Mouse (Mus musculus): ENCODE data around the gene Ddc. TPM values are rescaled to one million over a fixed set of nuclear protein-coding genes. Genes with fewer than 3 reads are reported as not detected.

Ddc gene
- polyA plus RNA-seq, 1 experiment from 2014 or later: 21.7 TPM

DNA sequence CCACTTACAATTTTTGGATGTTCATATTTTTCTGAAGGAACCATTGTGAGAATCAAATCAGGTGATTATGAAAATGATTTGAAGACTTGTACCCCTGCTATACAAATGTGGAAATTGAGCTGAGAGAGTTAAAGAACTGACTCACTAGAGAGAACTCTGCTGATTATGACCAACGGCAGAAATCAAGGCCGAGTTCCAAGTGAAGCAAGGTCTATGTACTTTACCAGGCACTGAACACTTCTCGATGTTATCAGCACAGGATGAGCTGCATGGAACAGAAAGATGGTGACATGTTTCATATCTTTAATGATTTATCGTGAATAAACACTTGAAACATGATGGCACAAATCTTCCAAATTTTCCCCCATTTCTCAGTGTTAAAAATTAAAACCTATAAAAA lies 92.0 kb downstream of the Ddc start:
- H3K4me1 ChIP-seq (ENCODE audit: control insufficient read depth, insufficient read depth, low read length): peaks cover 5% of the 10 kb centered on the region
- H3K9me3 ChIP-seq (replicated peaks; ENCODE audit: control insufficient read depth, low read length, poor library complexity, severe bottlenecking): no peaks in the 10 kb centered on the region
- H3K27me3 ChIP-seq (ENCODE audit: control insufficient read depth, insufficient read depth, low read depth, low read length): no peaks in the 10 kb centered on the region
- H3K4me2 ChIP-seq (ENCODE audit: low read length): no peak overlapping the region
- no peak overlapping the region for H3K4me3 ChIP-seq (ENCODE audit: low read depth, low read length)
- no peak for ATAC-seq
- H3K36me3 ChIP-seq (ENCODE audit: control insufficient read depth, insufficient read depth, low read length): no peaks in the 10 kb centered on the region
- H3K9ac ChIP-seq (ENCODE audit: low read depth, low read length): no peak overlapping the region
- H3K27ac ChIP-seq (ENCODE audit: low read length): no peak overlapping the region
- 92% methylated on average over 4 of the region's 4 CpGs for WGBS

DNA sequence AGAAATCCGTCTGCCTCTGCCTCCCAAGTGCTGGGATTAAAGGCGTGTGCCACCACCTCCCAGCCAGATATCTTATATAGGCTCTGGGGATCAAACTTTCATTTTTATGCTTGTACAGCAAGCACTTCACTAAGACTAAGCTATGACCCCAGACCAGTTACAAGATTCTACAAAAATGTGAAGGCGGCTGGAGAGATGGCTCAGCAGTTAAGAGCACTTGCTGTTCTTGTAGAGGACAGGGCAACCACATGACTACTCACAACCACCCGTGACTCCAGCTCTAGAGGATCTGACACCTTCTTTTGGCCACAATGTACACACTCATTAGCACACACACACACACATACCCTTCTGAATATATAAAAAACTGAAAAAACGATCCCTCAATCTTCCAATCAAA lies 93.5 kb downstream of the Ddc start:
- Histone ChIP-seq H3K9me3 (replicated peaks; ENCODE audit: control insufficient read depth, low read length, poor library complexity, severe bottlenecking) (no peaks in the 10 kb centered on the region), H3K27me3 (ENCODE audit: control insufficient read depth, insufficient read depth, low read depth, low read length) (no peaks in the 10 kb centered on the region), H3K4me1 (ENCODE audit: control insufficient read depth, insufficient read depth, low read length) (peaks cover 2% of the 10 kb centered on the region), H3K4me2 (ENCODE audit: low read length) (no peak overlapping the region), H3K9ac (ENCODE audit: low read depth, low read length) (no peak overlapping the region), H3K36me3 (ENCODE audit: control insufficient read depth, insufficient read depth, low read length) (no peaks in the 10 kb centered on the region), H3K27ac (ENCODE audit: low read length) (no peak overlapping the region), H3K4me3 (ENCODE audit: low read depth, low read length) (no peak overlapping the region)
- 88% methylated on average over 5 of the region's 5 CpGs for WGBS
- no peak for ATAC-seq

GRCm38 (mm10) chr11:11801067-11801466 lies 96.9 kb downstream of the Ddc start:
- ATAC-seq: no peak
- WGBS: 96% methylated on average over 9 of the region's 9 CpGs

DNA sequence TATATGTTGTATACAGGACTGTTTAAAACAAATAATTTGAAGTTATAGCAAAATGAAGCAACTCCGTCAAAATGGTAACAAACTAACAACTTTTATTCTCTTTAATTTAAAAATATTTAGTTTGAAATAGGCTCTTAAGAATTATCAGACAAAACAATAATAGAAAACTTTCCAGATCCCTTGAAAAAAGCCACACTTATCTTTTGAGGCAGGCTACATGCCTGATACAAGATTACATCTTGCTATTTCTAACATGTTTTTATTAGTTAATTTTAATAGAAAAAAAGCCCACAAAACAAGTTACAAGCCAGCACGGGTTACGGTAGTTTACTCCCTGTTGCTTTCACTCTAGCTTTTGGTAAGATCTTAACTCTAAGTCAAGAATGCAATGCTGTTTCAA lies 97.6 kb downstream of the Ddc start:
- no peaks in the 10 kb centered on the region for H3K27me3 ChIP-seq (ENCODE audit: control insufficient read depth, insufficient read depth, low read depth, low read length)
- no peaks in the 10 kb centered on the region for H3K9me3 ChIP-seq (replicated peaks; ENCODE audit: control insufficient read depth, low read length, poor library complexity, severe bottlenecking)
- H3K4me1 ChIP-seq (ENCODE audit: control insufficient read depth, insufficient read depth, low read length): no peaks in the 10 kb centered on the region
- no peaks in the 10 kb centered on the region for H3K36me3 ChIP-seq (ENCODE audit: control insufficient read depth, insufficient read depth, low read length)
- no peak overlapping the region for H3K9ac ChIP-seq (ENCODE audit: low read depth, low read length)
- H3K4me2 ChIP-seq (ENCODE audit: low read length): no peak overlapping the region
- WGBS: 95% methylated on average over 3 of the region's 3 CpGs
- ATAC-seq: no peak
- H3K4me3 ChIP-seq (ENCODE audit: low read depth, low read length): no peak overlapping the region
- no peak overlapping the region for H3K27ac ChIP-seq (ENCODE audit: low read length)

More at GRCm38 (mm10) chr11:11801067-11801466, 96.9 kb downstream of the Ddc start:
- no peak overlapping the region for H3K4me3 ChIP-seq (ENCODE audit: low read depth, low read length)
- H3K4me2 ChIP-seq (ENCODE audit: low read length): no peak overlapping the region
- no peaks in the 10 kb centered on the region for H3K27me3 ChIP-seq (ENCODE audit: control insufficient read depth, insufficient read depth, low read depth, low read length)
- no peaks in the 10 kb centered on the region for H3K9me3 ChIP-seq (replicated peaks; ENCODE audit: control insufficient read depth, low read length, poor library complexity, severe bottlenecking)
- no peaks in the 10 kb centered on the region for H3K36me3 ChIP-seq (ENCODE audit: control insufficient read depth, insufficient read depth, low read length)
- no peak overlapping the region for H3K27ac ChIP-seq (ENCODE audit: low read length)
- H3K9ac ChIP-seq (ENCODE audit: low read depth, low read length): no peak overlapping the region
- no peaks in the 10 kb centered on the region for H3K4me1 ChIP-seq (ENCODE audit: control insufficient read depth, insufficient read depth, low read length)

DNA sequence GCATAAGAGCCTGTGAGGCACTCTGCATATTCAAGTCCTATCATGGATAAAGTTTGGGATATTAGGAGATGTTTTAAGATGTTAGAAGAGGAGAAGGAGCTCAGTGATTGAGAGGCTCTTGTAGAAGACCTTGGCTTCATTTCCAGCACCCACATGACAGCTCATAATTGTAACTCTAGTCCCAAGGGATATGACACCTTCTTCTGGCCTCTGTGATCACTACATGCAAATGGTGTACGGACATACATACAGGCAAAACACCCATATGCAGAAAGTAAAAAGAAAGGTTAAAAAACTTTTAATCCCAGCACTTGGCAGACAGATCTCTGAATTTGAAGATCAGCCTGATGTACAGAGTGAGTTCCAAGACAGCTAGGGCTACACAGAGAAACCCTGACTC lies 99.3 kb downstream of the Ddc start:
- Histone ChIP-seq H3K4me3 (ENCODE audit: low read depth, low read length) (no peak overlapping the region), H3K27me3 (ENCODE audit: control insufficient read depth, insufficient read depth, low read depth, low read length) (no peaks in the 10 kb centered on the region), H3K4me2 (ENCODE audit: low read length) (no peak overlapping the region), H3K4me1 (ENCODE audit: control insufficient read depth, insufficient read depth, low read length) (no peaks in the 10 kb centered on the region), H3K27ac (ENCODE audit: low read length) (no peak overlapping the region), H3K9ac (ENCODE audit: low read depth, low read length) (no peak overlapping the region), H3K36me3 (ENCODE audit: control insufficient read depth, insufficient read depth, low read length) (no peaks in the 10 kb centered on the region), H3K9me3 (replicated peaks; ENCODE audit: control insufficient read depth, low read length, poor library complexity, severe bottlenecking) (no peaks in the 10 kb centered on the region)
- ATAC-seq: no peak
- 100% methylated on average over 1 of the region's 1 CpGs for WGBS

- WGBS: 94% methylated on average over 1 of the region's 1 CpGs
- Histone ChIP-seq H3K9me3 (replicated peaks; ENCODE audit: control insufficient read depth, low read length, poor library complexity, severe bottlenecking) (no peaks in the 10 kb centered on the region), H3K4me2 (ENCODE audit: low read length) (no peak overlapping the region), H3K27ac (ENCODE audit: low read length) (no peak overlapping the region), H3K36me3 (ENCODE audit: control insufficient read depth, insufficient read depth, low read length) (no peaks in the 10 kb centered on the region), H3K4me3 (ENCODE audit: low read depth, low read length) (no peak overlapping the region), H3K4me1 (ENCODE audit: control insufficient read depth, insufficient read depth, low read length) (no peaks in the 10 kb centered on the region), H3K9ac (ENCODE audit: low read depth, low read length) (no peak overlapping the region), H3K27me3 (ENCODE audit: control insufficient read depth, insufficient read depth, low read depth, low read length) (no peaks in the 10 kb centered on the region)
- ATAC-seq: no peak
Observed at GRCm38 (mm10) chr11:11794626-11795025, 103.3 kb downstream of the Ddc start.

- no peaks in the 10 kb centered on the region for H3K9me3 ChIP-seq (replicated peaks; ENCODE audit: control insufficient read depth, low read length, poor library complexity, severe bottlenecking)
- H3K4me1 ChIP-seq (ENCODE audit: control insufficient read depth, insufficient read depth, low read length): no peaks in the 10 kb centered on the region
- ATAC-seq: peak; percentile 97
- H3K4me2 ChIP-seq (ENCODE audit: low read length): no peak overlapping the region
- H3K36me3 ChIP-seq (ENCODE audit: control insufficient read depth, insufficient read depth, low read length): no peaks in the 10 kb centered on the region
- no peak overlapping the region for H3K4me3 ChIP-seq (ENCODE audit: low read depth, low read length)
- H3K27me3 ChIP-seq (ENCODE audit: control insufficient read depth, insufficient read depth, low read depth, low read length): no peaks in the 10 kb centered on the region
- no peak overlapping the region for H3K9ac ChIP-seq (ENCODE audit: low read depth, low read length)
- 1% methylated on average over 8 of the region's 8 CpGs for WGBS
- H3K27ac ChIP-seq (ENCODE audit: low read length): no peak overlapping the region
Observed at GRCm38 (mm10) chr11:11788521-11788974, 109.4 kb downstream of the Ddc start.

DNA sequence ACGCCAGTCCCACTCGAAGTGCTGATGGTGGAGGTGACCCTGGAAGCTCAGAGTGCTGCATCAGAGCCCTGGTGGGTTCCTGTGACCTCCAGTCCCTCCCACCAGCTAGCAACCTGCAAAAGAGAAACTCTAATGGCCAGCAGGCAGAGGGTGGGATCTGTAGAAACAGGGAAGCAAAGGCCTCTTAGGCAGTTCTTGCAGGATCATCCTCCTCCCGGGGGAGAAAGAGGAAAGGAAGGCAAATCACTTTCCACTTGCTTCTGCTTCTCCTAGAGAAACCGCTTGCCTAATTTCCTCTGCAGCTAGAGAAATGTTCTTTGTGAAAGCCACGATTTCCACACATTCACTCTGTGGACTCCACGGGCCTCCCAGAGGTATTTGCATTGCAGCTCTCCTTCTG lies 112.5 kb downstream of the Ddc start:
- no peaks in the 10 kb centered on the region for H3K4me1 ChIP-seq (ENCODE audit: control insufficient read depth, insufficient read depth, low read length)
- H3K4me3 ChIP-seq (ENCODE audit: low read depth, low read length): no peak overlapping the region
- H3K9me3 ChIP-seq (replicated peaks; ENCODE audit: control insufficient read depth, low read length, poor library complexity, severe bottlenecking): no peaks in the 10 kb centered on the region
- H3K27ac ChIP-seq (ENCODE audit: low read length): no peak overlapping the region
- no peak overlapping the region for H3K9ac ChIP-seq (ENCODE audit: low read depth, low read length)
- H3K36me3 ChIP-seq (ENCODE audit: control insufficient read depth, insufficient read depth, low read length): no peaks in the 10 kb centered on the region
- H3K4me2 ChIP-seq (ENCODE audit: low read length): no peak overlapping the region
- ATAC-seq: no peak
- no peaks in the 10 kb centered on the region for H3K27me3 ChIP-seq (ENCODE audit: control insufficient read depth, insufficient read depth, low read depth, low read length)
- WGBS: 67% methylated on average over 6 of the region's 6 CpGs

GRCm38 (mm10) chr11:11781728-11782127 lies 116.2 kb downstream of the Ddc start:
- Histone ChIP-seq H3K36me3 (ENCODE audit: control insufficient read depth, insufficient read depth, low read length) (no peaks in the 10 kb centered on the region), H3K4me3 (ENCODE audit: low read depth, low read length) (no peak overlapping the region), H3K4me2 (ENCODE audit: low read length) (no peak overlapping the region), H3K27ac (ENCODE audit: low read length) (no peak overlapping the region), H3K4me1 (ENCODE audit: control insufficient read depth, insufficient read depth, low read length) (no peaks in the 10 kb centered on the region), H3K27me3 (ENCODE audit: control insufficient read depth, insufficient read depth, low read depth, low read length) (no peaks in the 10 kb centered on the region), H3K9me3 (replicated peaks; ENCODE audit: control insufficient read depth, low read length, poor library complexity, severe bottlenecking) (no peaks in the 10 kb centered on the region), H3K9ac (ENCODE audit: low read depth, low read length) (no peak overlapping the region)
- 84% methylated on average over 8 of the region's 8 CpGs for WGBS
- ATAC-seq: no peak

GRCm38 (mm10) chr11:11778345-11778744 lies 119.6 kb downstream of the Ddc start:
- 96% methylated on average over 6 of the region's 6 CpGs for WGBS
- H3K36me3 ChIP-seq (ENCODE audit: control insufficient read depth, insufficient read depth, low read length): no peaks in the 10 kb centered on the region
- H3K4me2 ChIP-seq (ENCODE audit: low read length): no peak overlapping the region

More at GRCm38 (mm10) chr11:11778345-11778744, 119.6 kb downstream of the Ddc start:
- Histone ChIP-seq H3K9me3 (replicated peaks; ENCODE audit: control insufficient read depth, low read length, poor library complexity, severe bottlenecking) (no peaks in the 10 kb centered on the region), H3K9ac (ENCODE audit: low read depth, low read length) (no peak overlapping the region), H3K4me1 (ENCODE audit: control insufficient read depth, insufficient read depth, low read length) (no peaks in the 10 kb centered on the region), H3K27me3 (ENCODE audit: control insufficient read depth, insufficient read depth, low read depth, low read length) (no peaks in the 10 kb centered on the region), H3K27ac (ENCODE audit: low read length) (no peak overlapping the region), H3K4me3 (ENCODE audit: low read depth, low read length) (no peak overlapping the region)
- no peak for ATAC-seq

Measured in midbrain, embryonic 16.5 days (tissue).